Mouse (Mus musculus): ENCODE measurements around the gene Mef2d. TPM values are rescaled to one million over a fixed set of nuclear protein-coding genes. Genes with fewer than 3 reads are reported as not detected.

The Mef2d gene
- total RNA-seq, 2 experiments from 2014 or later: 50.5 to 97.4 TPM

DNA sequence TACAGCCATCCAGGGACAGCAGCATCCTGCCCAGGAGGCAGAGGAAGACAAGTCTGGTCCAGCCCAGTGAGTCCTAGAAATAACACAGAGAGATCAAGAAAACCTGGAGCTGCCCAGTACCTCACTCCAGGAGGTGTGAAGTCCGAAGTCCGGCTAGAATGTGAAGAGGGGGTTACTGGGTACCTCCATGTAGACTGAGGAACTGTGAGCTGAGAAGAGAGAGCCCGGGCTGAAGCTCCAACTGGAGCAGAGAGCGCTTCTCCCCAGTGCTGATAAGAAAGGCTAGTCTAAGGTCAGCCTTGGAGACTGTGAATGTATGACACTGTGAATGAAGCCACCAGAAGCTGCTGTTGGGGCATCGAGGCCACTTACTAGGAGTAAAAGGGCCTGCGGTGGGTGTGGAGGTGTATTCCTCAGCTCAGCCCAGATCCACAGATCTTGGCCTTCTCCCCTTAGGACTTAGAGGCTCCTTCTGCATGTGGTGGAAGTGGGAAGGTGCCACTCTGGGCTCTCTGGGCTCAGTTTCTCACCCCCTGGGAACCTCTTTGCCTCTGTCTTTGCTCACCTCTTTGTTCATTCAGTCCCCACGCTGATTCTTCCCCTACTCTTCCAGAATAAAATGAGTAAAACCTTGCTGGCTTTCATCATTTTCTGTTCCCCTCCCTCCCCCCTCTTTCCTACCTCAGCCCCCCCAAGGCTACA lies 62.0 kb downstream of the Mef2d start:
- ATAC-seq (replicated peaks; ENCODE audit: low FRiP score, low TSS enrichment, poor library complexity, severe bottlenecking): no peak

- ATAC-seq (replicated peaks; ENCODE audit: low FRiP score, low TSS enrichment, poor library complexity, severe bottlenecking): no peak
Measured at GRCm38 (mm10) chr3:88204751-88205150, 62.6 kb downstream of the Mef2d start.

GRCm38 (mm10) chr3:88205176-88205562 lies 63.0 kb downstream of the Mef2d start:
- ATAC-seq (replicated peaks; ENCODE audit: low FRiP score, low TSS enrichment, poor library complexity, severe bottlenecking): no peak

DNA sequence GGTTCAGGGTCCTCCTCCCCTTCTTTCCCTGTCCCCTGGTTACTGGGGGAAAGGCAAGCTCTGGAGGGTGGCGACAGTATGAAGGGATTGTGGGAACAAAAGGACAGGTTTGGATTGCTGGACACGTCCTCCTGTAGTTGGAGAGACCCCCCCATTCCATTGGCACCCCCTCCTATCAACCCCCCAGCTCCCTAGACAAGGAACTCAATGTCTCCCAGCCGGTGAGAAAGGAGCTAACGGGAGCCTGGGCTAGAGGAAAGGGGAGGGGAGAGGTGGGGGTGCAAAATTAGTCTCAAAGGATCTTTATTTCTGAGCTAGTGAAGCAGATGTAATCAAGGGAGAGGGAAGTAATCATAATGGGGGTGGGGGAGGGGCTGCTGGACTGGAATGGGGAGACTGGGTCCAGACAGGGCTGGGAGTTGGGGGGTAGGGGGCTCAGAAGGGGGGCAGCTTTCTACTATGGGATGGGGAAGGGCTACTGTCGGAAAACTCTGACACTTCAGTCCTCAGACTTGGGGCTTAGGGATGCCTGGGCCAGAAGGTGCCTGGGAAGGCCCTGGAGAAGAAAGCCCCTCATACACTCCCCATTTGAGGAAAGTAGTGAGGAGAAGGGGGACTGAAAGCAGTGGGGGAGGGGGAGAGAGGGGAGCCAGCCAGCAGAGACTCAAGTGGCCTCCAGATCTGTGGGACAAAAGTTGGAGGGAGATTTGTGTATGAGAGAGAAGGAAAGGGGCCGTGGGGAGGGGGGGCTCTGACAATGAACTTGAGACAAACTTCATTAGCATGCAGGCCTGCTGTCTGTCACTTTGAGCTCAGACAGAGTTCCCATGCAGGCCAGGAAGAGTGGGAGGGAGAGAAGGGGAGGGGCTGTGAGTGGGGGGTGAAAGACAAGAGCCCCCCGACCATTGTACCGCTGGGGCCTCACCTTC lies 63.7 kb downstream of the Mef2d start:
- ATAC-seq (replicated peaks; ENCODE audit: low FRiP score, low TSS enrichment, poor library complexity, severe bottlenecking): no peak

DNA sequence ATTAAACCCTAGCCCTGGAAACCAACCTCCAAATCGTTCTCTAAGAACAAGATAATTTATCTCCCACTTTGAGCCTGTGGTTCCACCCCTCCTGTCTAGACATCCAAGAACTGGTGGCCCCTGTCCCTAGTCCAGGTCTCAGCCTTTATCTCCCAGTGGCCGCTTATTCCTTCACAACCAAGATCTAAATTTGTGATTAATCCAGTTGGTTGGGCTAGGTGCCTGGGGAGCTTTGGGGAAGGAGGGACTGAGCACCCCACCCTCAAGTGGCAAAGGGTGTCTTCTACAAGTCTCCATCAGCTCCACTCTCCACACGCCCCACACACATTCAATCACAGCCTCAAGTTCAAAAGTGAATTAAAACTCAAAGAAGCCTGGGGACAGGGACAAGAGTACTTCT lies 64.3 kb downstream of the Mef2d start:
- no peak for ATAC-seq (replicated peaks; ENCODE audit: low FRiP score, low TSS enrichment, poor library complexity, severe bottlenecking)

GRCm38 (mm10) chr3:88206901-88207371 lies 64.8 kb downstream of the Mef2d start:
- no peak for ATAC-seq (replicated peaks; ENCODE audit: low FRiP score, low TSS enrichment, poor library complexity, severe bottlenecking)

GRCm38 (mm10) chr3:88207451-88208100 lies 65.4 kb downstream of the Mef2d start:
- ATAC-seq (replicated peaks; ENCODE audit: low FRiP score, low TSS enrichment, poor library complexity, severe bottlenecking): no peak

- ATAC-seq (replicated peaks; ENCODE audit: low FRiP score, low TSS enrichment, poor library complexity, severe bottlenecking): no peak
Measured at GRCm38 (mm10) chr3:88208226-88208720, 66.1 kb downstream of the Mef2d start.

DNA sequence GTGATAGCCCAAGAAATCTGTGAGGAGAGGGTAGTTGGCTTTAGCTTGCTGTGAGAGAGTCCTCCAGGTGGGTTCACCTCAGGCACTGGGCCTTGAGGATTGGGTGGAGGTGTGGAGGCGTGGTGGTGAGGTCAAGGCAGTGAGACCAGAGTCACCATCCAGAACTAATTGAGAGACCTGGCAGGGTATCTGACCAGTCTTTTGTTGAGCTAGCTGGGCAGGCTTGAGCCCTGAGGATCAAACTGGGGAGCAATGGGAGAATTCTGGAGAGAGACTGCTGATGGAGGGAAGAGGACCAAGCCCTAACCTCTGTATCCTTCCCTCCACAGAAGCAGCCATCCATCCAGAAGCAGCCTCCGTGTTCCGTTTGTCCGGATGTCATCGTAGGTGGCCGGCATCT lies 67.1 kb downstream of the Mef2d start:
- no peak for ATAC-seq (replicated peaks; ENCODE audit: low FRiP score, low TSS enrichment, poor library complexity, severe bottlenecking)

- ATAC-seq (replicated peaks; ENCODE audit: low FRiP score, low TSS enrichment, poor library complexity, severe bottlenecking): no peak
Measured at GRCm38 (mm10) chr3:88210121-88210520, 67.9 kb downstream of the Mef2d start.

- no peak for ATAC-seq (replicated peaks; ENCODE audit: low FRiP score, low TSS enrichment, poor library complexity, severe bottlenecking)
Measured at GRCm38 (mm10) chr3:88210918-88211317, 68.7 kb downstream of the Mef2d start.

DNA sequence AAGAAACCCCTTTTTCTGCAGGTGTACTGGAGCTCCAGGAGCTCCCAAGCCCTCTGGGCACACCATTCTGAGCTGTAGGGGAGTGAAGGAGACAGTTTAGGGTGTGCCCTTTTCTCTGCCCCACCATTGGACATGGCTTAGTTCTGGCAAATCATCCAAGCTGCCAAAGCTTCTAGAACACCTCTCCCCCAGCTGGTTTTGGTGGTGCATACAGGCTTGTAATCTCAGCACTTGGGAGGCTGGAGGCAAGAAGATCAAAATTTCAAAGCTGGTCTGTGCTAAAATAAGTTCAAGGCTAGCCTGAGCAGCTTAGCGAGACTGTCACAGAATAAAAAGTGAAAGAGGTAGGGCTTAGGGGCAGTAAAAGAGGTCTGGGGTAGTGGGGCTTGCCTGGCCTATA lies 70.2 kb downstream of the Mef2d start:
- no peak for ATAC-seq (replicated peaks; ENCODE audit: low FRiP score, low TSS enrichment, poor library complexity, severe bottlenecking)

DNA sequence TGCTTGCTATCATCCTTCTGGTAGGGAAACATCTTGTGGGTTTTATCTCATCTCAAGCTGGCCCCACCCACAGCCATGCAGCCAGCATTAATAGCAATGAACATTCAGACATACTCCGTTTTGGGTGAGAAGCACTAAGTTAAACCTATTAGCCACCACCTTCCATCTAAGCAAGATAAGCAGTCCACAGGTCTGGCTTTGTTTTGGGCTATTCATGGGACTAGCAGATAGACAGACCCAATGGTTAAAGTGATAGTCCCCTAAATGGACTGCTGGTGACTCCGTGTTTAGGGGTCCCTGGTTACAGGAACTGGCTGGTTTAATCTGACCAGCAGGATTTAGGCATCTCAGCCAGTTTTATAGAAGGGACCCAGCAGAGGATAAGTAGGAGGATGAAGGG lies 70.8 kb downstream of the Mef2d start:
- ATAC-seq (replicated peaks; ENCODE audit: low FRiP score, low TSS enrichment, poor library complexity, severe bottlenecking): peak; percentile 52

- no peak for ATAC-seq (replicated peaks; ENCODE audit: low FRiP score, low TSS enrichment, poor library complexity, severe bottlenecking)
Measured at GRCm38 (mm10) chr3:88214197-88214938, 72.2 kb downstream of the Mef2d start.

GRCm38 (mm10) chr3:88214971-88215552 lies 72.9 kb downstream of the Mef2d start:
- no peak for ATAC-seq (replicated peaks; ENCODE audit: low FRiP score, low TSS enrichment, poor library complexity, severe bottlenecking)

GRCm38 (mm10) chr3:88215553-88216004 lies 73.4 kb downstream of the Mef2d start:
- no peak for ATAC-seq (replicated peaks; ENCODE audit: low FRiP score, low TSS enrichment, poor library complexity, severe bottlenecking)

DNA sequence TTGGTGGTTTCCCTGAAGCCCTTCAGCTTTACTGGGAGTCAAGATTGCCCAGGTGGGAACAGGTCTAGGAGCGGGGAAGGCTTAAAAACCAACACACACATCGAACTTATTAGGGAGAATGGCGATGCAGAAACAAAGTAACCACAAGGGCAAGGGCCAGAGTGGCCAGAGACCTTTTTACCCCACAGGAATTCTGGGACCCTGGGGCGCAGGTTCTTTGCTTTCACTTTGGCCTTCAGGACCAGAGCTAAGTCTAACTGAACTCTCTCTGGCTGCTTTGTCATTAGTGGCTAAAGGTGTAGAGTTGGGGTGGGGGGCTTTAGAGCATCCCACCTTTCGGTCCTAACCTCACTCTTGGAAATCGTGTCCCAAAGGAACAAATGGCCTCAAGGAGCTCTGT lies 73.9 kb downstream of the Mef2d start:
- no peak for ATAC-seq (replicated peaks; ENCODE audit: low FRiP score, low TSS enrichment, poor library complexity, severe bottlenecking)

DNA sequence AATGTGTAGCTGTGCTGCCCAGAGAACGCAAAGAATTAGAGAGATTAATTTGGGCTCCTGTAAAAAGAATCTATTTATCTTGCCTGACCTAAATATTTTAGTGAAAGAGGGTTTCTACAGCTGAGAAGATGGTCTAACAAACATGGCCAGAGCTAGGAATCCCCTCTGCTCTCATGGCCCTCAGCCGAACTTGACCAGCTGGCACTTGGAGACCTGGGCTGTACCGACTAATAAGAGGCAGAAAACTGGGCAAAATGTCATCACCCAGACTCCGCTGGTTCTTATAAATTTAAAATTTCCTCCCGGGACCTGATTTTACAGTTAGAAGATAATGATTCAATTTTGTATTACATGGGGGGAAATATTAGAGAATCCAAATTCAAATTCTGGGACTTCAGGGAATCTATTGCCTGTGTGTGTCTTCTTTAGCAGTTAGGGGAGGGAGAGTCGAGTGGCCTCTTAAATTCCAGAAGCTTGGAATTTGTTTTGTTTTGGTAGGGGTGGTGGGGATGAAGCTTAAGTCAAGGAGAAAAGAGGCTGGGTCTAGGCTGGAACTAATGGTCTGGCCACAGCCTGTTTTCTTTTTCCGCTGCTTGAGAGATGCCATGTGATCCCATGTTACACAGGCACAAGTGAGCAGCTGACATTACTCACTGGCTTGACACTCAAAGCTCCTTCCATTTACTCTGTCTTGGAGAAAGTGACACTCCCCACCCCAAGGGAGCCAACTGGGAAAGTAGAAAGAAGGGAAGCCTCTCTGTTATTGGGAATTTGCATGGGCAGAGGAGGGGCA lies 74.6 kb downstream of the Mef2d start:
- ATAC-seq (replicated peaks; ENCODE audit: low FRiP score, low TSS enrichment, poor library complexity, severe bottlenecking): no peak
